Mouse (Mus musculus): ENCODE data around the gene Adam19. TPM values are rescaled to one million over a fixed set of nuclear protein-coding genes. Genes with fewer than 3 reads are reported as not detected.

Gene Adam19
- polyA plus RNA-seq, 1 experiment = 51.6 TPM

DNA sequence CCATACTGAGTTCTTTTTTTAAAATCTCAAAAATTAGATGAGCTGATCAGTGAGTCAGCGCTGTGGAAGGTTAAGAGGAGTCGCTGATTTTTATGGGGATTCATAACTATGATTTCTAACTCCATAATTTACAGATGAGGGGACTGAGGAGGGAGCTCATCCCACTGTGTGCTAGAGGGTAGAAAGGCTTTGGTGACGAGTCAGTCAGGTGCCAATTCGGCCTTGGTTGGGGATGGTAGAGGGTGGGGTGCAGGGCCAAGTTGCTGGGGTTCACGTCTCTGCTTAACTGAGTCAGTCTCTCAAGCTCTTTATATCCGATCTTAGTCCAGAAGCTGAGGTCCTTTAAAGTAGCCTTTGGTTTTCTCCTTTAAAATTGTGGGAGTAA lies 40.5 kb downstream of the Adam19 start:
- Histone ChIP-seq H3K27ac (ENCODE audit: insufficient read depth, low read length) (no peak overlapping the region; the same call in 1 of the 2 replicates), H3K36me3 (ENCODE audit: control insufficient read depth, insufficient read depth, low read length, poor library complexity, severe bottlenecking) (peaks cover 12% of the 10 kb centered on the region), H3K27me3 (ENCODE audit: control insufficient read depth, insufficient read depth, low read length, poor library complexity, severe bottlenecking) (no peaks in the 10 kb centered on the region), H3K9me3 (replicated peaks; ENCODE audit: control insufficient read depth, insufficient read depth, low read length, poor library complexity, severe bottlenecking) (no peaks in the 10 kb centered on the region), H3K4me3 (ENCODE audit: low read depth, low read length) (no peak overlapping the region), H3K9ac (ENCODE audit: low read depth, poor library complexity, severe bottlenecking) (no peak overlapping the region), H3K4me1 (ENCODE audit: control insufficient read depth, insufficient read depth, low read length) (peaks cover 6% of the 10 kb centered on the region)
- TF ChIP-seq POLR2A (IDR thresholded peaks at IDR 0.05; ENCODE audit: insufficient read depth, low read length) (no peak), EP300 (IDR thresholded peaks at IDR 0.05; ENCODE audit: insufficient read depth, low read depth, low read length) (no peak), CTCF (IDR thresholded peaks at IDR 0.05; ENCODE audit: low read depth, low read length) (no peak)

DNA sequence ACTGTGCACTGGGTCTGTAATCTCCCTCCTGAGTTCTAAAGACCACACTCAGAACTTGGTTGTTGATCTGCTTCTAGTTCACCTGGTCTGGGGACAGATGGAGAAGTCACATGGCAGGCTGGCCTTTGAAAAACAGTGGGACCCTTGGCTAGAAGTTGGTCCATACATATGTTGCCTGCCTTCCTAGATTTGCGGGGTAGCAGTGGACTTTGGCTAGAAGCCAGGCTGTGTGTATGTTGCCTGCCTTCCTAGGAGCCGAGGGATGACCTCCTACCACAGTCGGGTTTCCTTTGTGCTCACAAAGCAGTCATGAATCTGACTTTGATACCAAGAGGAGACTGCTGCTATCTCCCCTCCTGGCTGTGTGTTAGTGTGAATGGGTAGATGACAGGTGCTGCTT lies 41.3 kb downstream of the Adam19 start:
- Histone ChIP-seq H3K9ac (ENCODE audit: low read depth, poor library complexity, severe bottlenecking) (no peak overlapping the region), H3K27ac (ENCODE audit: insufficient read depth, low read length) (no peak overlapping the region), H3K27me3 (ENCODE audit: control insufficient read depth, insufficient read depth, low read length, poor library complexity, severe bottlenecking) (no peaks in the 10 kb centered on the region), H3K4me3 (ENCODE audit: low read depth, low read length) (no peak overlapping the region), H3K9me3 (replicated peaks; ENCODE audit: control insufficient read depth, insufficient read depth, low read length, poor library complexity, severe bottlenecking) (no peaks in the 10 kb centered on the region), H3K4me1 (ENCODE audit: control insufficient read depth, insufficient read depth, low read length) (peaks cover 6% of the 10 kb centered on the region), H3K36me3 (ENCODE audit: control insufficient read depth, insufficient read depth, low read length, poor library complexity, severe bottlenecking) (peaks cover 12% of the 10 kb centered on the region)
- TF ChIP-seq EP300 (IDR thresholded peaks at IDR 0.05; ENCODE audit: insufficient read depth, low read depth, low read length) (no peak), POLR2A (IDR thresholded peaks at IDR 0.05; ENCODE audit: insufficient read depth, low read length) (no peak), CTCF (IDR thresholded peaks at IDR 0.05; ENCODE audit: low read depth, low read length) (no peak)

- H3K9me3 ChIP-seq (replicated peaks; ENCODE audit: control insufficient read depth, insufficient read depth, low read length, poor library complexity, severe bottlenecking) = peaks cover under 1% of the 10 kb centered on the region; the same call in 1 of the 2 replicates
- H3K4me3 ChIP-seq (ENCODE audit: low read depth, low read length) = no peak overlapping the region
- H3K36me3 ChIP-seq (ENCODE audit: control insufficient read depth, insufficient read depth, low read length, poor library complexity, severe bottlenecking) = peaks cover 17% of the 10 kb centered on the region
- H3K4me1 ChIP-seq (ENCODE audit: control insufficient read depth, insufficient read depth, low read length) = peaks cover 11% of the 10 kb centered on the region
- no peak overlapping the region for H3K9ac ChIP-seq (ENCODE audit: low read depth, poor library complexity, severe bottlenecking)
- H3K27me3 ChIP-seq (ENCODE audit: control insufficient read depth, insufficient read depth, low read length, poor library complexity, severe bottlenecking) = no peaks in the 10 kb centered on the region
- TF ChIP-seq POLR2A (IDR thresholded peaks at IDR 0.05; ENCODE audit: insufficient read depth, low read length) (no peak), EP300 (IDR thresholded peaks at IDR 0.05; ENCODE audit: insufficient read depth, low read depth, low read length) (no peak), CTCF (IDR thresholded peaks at IDR 0.05; ENCODE audit: low read depth, low read length) (no peak)
- H3K27ac ChIP-seq (ENCODE audit: insufficient read depth, low read length) = no peak overlapping the region
Observed at GRCm38 (mm10) chr11:46102107-46102506, 46.3 kb downstream of the Adam19 start.

- H3K9ac ChIP-seq (ENCODE audit: low read depth, poor library complexity, severe bottlenecking) = no peak overlapping the region
- peaks cover 5% of the 10 kb centered on the region for H3K4me1 ChIP-seq (ENCODE audit: control insufficient read depth, insufficient read depth, low read length)
- H3K27ac ChIP-seq (ENCODE audit: insufficient read depth, low read length) = peak overlapping the region; percentile 79
- peaks cover 12% of the 10 kb centered on the region for H3K36me3 ChIP-seq (ENCODE audit: control insufficient read depth, insufficient read depth, low read length, poor library complexity, severe bottlenecking)
- H3K27me3 ChIP-seq (ENCODE audit: control insufficient read depth, insufficient read depth, low read length, poor library complexity, severe bottlenecking) = no peaks in the 10 kb centered on the region
- TF ChIP-seq EP300 (IDR thresholded peaks at IDR 0.05; ENCODE audit: insufficient read depth, low read depth, low read length) (peak; percentile 99), POLR2A (IDR thresholded peaks at IDR 0.05; ENCODE audit: insufficient read depth, low read length) (no peak)
- H3K9me3 ChIP-seq (replicated peaks; ENCODE audit: control insufficient read depth, insufficient read depth, low read length, poor library complexity, severe bottlenecking) = peaks cover 17% of the 10 kb centered on the region
- no peak overlapping the region for H3K4me3 ChIP-seq (ENCODE audit: low read depth, low read length)
Observed at GRCm38 (mm10) chr11:46107046-46107445, 51.3 kb downstream of the Adam19 start.

GRCm38 (mm10) chr11:46109206-46109605 lies 53.4 kb downstream of the Adam19 start:
- Histone ChIP-seq H3K9ac (ENCODE audit: low read depth, poor library complexity, severe bottlenecking) (no peak overlapping the region), H3K4me3 (ENCODE audit: low read depth, low read length) (no peak overlapping the region), H3K27ac (ENCODE audit: insufficient read depth, low read length) (no peak overlapping the region), H3K36me3 (ENCODE audit: control insufficient read depth, insufficient read depth, low read length, poor library complexity, severe bottlenecking) (peaks cover 18% of the 10 kb centered on the region), H3K9me3 (replicated peaks; ENCODE audit: control insufficient read depth, insufficient read depth, low read length, poor library complexity, severe bottlenecking) (peaks cover 17% of the 10 kb centered on the region), H3K27me3 (ENCODE audit: control insufficient read depth, insufficient read depth, low read length, poor library complexity, severe bottlenecking) (no peaks in the 10 kb centered on the region), H3K4me1 (ENCODE audit: control insufficient read depth, insufficient read depth, low read length) (peaks cover 4% of the 10 kb centered on the region)
- TF ChIP-seq CTCF (IDR thresholded peaks at IDR 0.05; ENCODE audit: low read depth, low read length) (no peak), EP300 (IDR thresholded peaks at IDR 0.05; ENCODE audit: insufficient read depth, low read depth, low read length) (no peak), POLR2A (IDR thresholded peaks at IDR 0.05; ENCODE audit: insufficient read depth, low read length) (no peak)

DNA sequence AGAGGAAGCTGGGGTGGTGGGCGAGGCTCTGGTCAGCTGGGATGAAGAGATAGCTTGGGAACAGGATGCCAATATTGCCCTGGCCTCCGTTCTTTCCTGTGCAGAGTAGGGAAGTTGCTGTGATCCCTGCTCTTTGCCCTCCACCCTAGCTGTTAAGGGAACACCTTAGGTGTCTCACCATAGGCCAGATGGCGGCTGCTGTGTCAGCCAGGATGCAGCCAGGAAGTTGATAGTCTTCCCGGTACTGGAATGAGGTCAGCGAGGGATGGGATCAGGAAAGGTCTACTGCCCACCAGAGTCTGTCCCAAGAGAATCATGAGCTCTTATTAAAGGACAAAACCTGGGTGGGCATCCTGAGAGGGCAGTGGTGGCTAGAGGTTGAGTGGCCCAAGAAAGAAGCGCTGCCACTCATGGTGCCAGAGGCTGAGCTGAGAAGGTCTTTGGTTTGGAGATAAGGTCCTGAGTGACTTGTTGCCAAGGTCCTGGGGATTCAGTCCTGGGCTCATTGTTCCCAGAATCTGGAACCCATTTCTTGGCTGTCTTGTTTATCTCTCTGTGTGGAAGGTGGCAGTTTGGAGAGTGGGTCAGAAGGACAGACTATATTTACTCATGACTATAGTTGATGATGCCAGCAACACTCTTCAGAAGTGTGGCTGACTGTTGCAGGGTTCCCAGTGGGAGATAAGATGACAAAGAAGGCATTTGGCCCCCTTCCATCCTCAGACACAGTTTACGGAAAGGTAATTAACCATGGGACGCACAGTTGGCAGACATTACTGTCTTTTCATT lies 54.6 kb downstream of the Adam19 start:
- Histone ChIP-seq H3K4me1 (ENCODE audit: control insufficient read depth, insufficient read depth, low read length) (peaks cover 9% of the 10 kb centered on the region), H3K27ac (ENCODE audit: insufficient read depth, low read length) (no peak overlapping the region), H3K9ac (ENCODE audit: low read depth, poor library complexity, severe bottlenecking) (no peak overlapping the region), H3K36me3 (ENCODE audit: control insufficient read depth, insufficient read depth, low read length, poor library complexity, severe bottlenecking) (peaks cover 19% of the 10 kb centered on the region), H3K27me3 (ENCODE audit: control insufficient read depth, insufficient read depth, low read length, poor library complexity, severe bottlenecking) (no peaks in the 10 kb centered on the region), H3K4me3 (ENCODE audit: low read depth, low read length) (no peak overlapping the region), H3K9me3 (replicated peaks; ENCODE audit: control insufficient read depth, insufficient read depth, low read length, poor library complexity, severe bottlenecking) (peaks cover 17% of the 10 kb centered on the region)
- TF ChIP-seq POLR2A (IDR thresholded peaks at IDR 0.05; ENCODE audit: insufficient read depth, low read length) = no peak
- no peak for TF ChIP-seq EP300 (IDR thresholded peaks at IDR 0.05; ENCODE audit: insufficient read depth, low read depth, low read length)
- no peak for TF ChIP-seq CTCF (IDR thresholded peaks at IDR 0.05; ENCODE audit: low read depth, low read length)

All from ES-Bruce4 (cell line).